ENCODE assay signal across 8 mouse cellular contexts in genomic region chr17:33954646-33955554, GRCm38 (mm10). TPM values are rescaled to one million over a fixed set of nuclear protein-coding genes. Genes with fewer than 3 reads are reported as not detected.
A peak's percentile ranks its signal among the peaks of the same experiment; 100 is the strongest.
DNase-seq lines count a peak whose midpoint lies in the region; ATAC-seq and TF ChIP-seq lines count a peak whose summit lies in the region.

No protein-coding gene starts in this region.

- H3K36me3 ChIP-seq in heart, postnatal 0 days (replicated peaks; ENCODE audit: control insufficient read depth, insufficient read depth, low read length) = peaks cover 35% of the 10 kb centered on the region
- H3K36me3 ChIP-seq in liver, embryonic 13.5 days = peaks cover 63% of the 10 kb centered on the region

- under 1% methylated on average over 33 of the region's 33 CpGs for WGBS in heart, postnatal 0 days
- under 1% methylated on average over 33 of the region's 33 CpGs for WGBS in liver, embryonic 13.5 days (ENCODE audit: insufficient replicate concordance)

- H3K27ac ChIP-seq in heart, postnatal 0 days (ENCODE audit: low read depth) = peak overlapping the region; percentile 94
- H3K27ac ChIP-seq in liver, embryonic 13.5 days = peak overlapping the region; percentile 92

- peak overlapping the region; percentile 94 for H3K4me2 ChIP-seq in heart, postnatal 0 days (ENCODE audit: low read depth, low read length)
- peak overlapping the region; percentile 96 for H3K4me2 ChIP-seq in liver, embryonic 13.5 days

- no peak; the same call in 1 of the 2 replicates for TF ChIP-seq EP300 in heart, postnatal 0 days (IDR thresholded peaks at IDR 0.05; ENCODE audit: low read depth)

- DNase-seq in cerebellum, adult 9-11 months = peak; percentile 58
- DNase-seq in cerebellum, adult 8-10 months = no peak
- peak; percentile 2 for DNase-seq in ovary, postnatal 36 days (ENCODE audit: low spot score)
- DNase-seq in ovary, postnatal 14 days (ENCODE audit: low spot score) = no peak
- DNase-seq in heart, postnatal 0 days (ENCODE audit: low spot score) = peak; percentile 24
- no peak for DNase-seq in liver, embryonic 13.5 days
- DNase-seq in testis, postnatal 10 days (ENCODE audit: low spot score) = peak; percentile 71
- no peak for DNase-seq in gastrocnemius, postnatal 14 days

- H3K4me1 ChIP-seq in heart, postnatal 0 days (ENCODE audit: control insufficient read depth, insufficient read depth) = peaks cover 37% of the 10 kb centered on the region
- peaks cover 68% of the 10 kb centered on the region for H3K4me1 ChIP-seq in liver, embryonic 13.5 days (replicated peaks)

- H3K9ac ChIP-seq in heart, postnatal 0 days (replicated peaks; ENCODE audit: low read depth, low read length) = peak overlapping the region; percentile 98
- H3K9ac ChIP-seq in liver, embryonic 13.5 days = peak overlapping the region; percentile 97

- peak overlapping the region; percentile 87 for H3K4me3 ChIP-seq in heart, postnatal 0 days (ENCODE audit: low read depth, low read length)
- H3K4me3 ChIP-seq in liver, embryonic 13.5 days (replicated peaks) = peak overlapping the region; percentile 97

- peak; percentile 16 for ATAC-seq in heart, postnatal 0 days (ENCODE audit: insufficient read depth, low read depth)
- ATAC-seq in liver, embryonic 13.5 days (ENCODE audit: low read depth) = no peak

- no peaks in the 10 kb centered on the region for H3K27me3 ChIP-seq in heart, postnatal 0 days (ENCODE audit: control insufficient read depth, insufficient read depth, low read length)
- H3K27me3 ChIP-seq in liver, embryonic 13.5 days = no peaks in the 10 kb centered on the region

- H3K9me3 ChIP-seq in heart, postnatal 0 days (replicated peaks; ENCODE audit: control insufficient read depth, low read length) = no peaks in the 10 kb centered on the region
- H3K9me3 ChIP-seq in liver, embryonic 13.5 days (replicated peaks) = no peaks in the 10 kb centered on the region

- no peak for TF ChIP-seq CTCF in heart, postnatal 0 days (IDR thresholded peaks at IDR 0.05; ENCODE audit: low read depth)

- intact Hi-C loops in gastrocnemius, postnatal 14 days (cut with DNase I; ENCODE audit: low total_unique reads) = loop anchor here (5.0 kb wide), 1 partner anchor 1312 kb away; no protein-coding TSS in a partner anchor

RNA-seq across cellular contexts. Expression of gene Vps52, which starts 0.7 kb away (rescaled TPM):
- 28.2 and 31.8 TPM in 2 replicates for total RNA-seq in heart, postnatal 0 days (2014; rRNA removed; ENCODE audit: low replicate concordance)
- polyA plus RNA-seq in heart, postnatal 0 days (2015; fragmentation: Nextera tagmentation; extraction: Ambion mirVana) = 27.8 TPM in 2 replicates
- polyA plus RNA-seq in liver, embryonic 13.5 days (2015; fragmentation: Nextera tagmentation; extraction: Ambion mirVana) = 27.7 and 30.1 TPM in 2 replicates
- 10 to 100 TPM; 30.5 to 33.1 TPM for total RNA-seq in gastrocnemius, postnatal 14 days (2021)

RNA-seq across cellular contexts. Expression of gene Rps18, which starts 0.9 kb away (rescaled TPM):
- total RNA-seq in heart, postnatal 0 days (2014; rRNA removed; ENCODE audit: low replicate concordance) = 1,548 and 1,735 TPM in 2 replicates
- 845 and 880 TPM in 2 replicates for polyA plus RNA-seq in heart, postnatal 0 days (2015; fragmentation: Nextera tagmentation; extraction: Ambion mirVana)
- 1,343 and 1,499 TPM in 2 replicates for polyA plus RNA-seq in liver, embryonic 13.5 days (2015; fragmentation: Nextera tagmentation; extraction: Ambion mirVana)
- 100 to 1,000 TPM; 464 to 543 TPM for total RNA-seq in gastrocnemius, postnatal 14 days (2021)

RNA-seq across cellular contexts. Expression of gene B3galt4, which starts 3.6 kb away (rescaled TPM):
- total RNA-seq in heart, postnatal 0 days (2014; rRNA removed; ENCODE audit: low replicate concordance) = 0.53 and 0.70 TPM in 2 replicates
- polyA plus RNA-seq in heart, postnatal 0 days (2015; fragmentation: Nextera tagmentation; extraction: Ambion mirVana) = 5.5 and 6.1 TPM in 2 replicates
- 2.3 and 2.5 TPM in 2 replicates for polyA plus RNA-seq in liver, embryonic 13.5 days (2015; fragmentation: Nextera tagmentation; extraction: Ambion mirVana)
- total RNA-seq in gastrocnemius, postnatal 14 days (2021) = 1 to 10 TPM; 2.3 to 2.7 TPM

RNA-seq across cellular contexts. Expression of gene Wdr46, which starts 14.4 kb away (rescaled TPM):
- 6.7 and 10.9 TPM in 2 replicates for total RNA-seq in heart, postnatal 0 days (2014; rRNA removed; ENCODE audit: low replicate concordance)
- polyA plus RNA-seq in heart, postnatal 0 days (2015; fragmentation: Nextera tagmentation; extraction: Ambion mirVana) = 8.9 and 11.1 TPM in 2 replicates
- 30.1 and 34.9 TPM in 2 replicates for polyA plus RNA-seq in liver, embryonic 13.5 days (2015; fragmentation: Nextera tagmentation; extraction: Ambion mirVana)
- total RNA-seq in gastrocnemius, postnatal 14 days (2021) = 10 to 100 TPM; 11.1 to 12.3 TPM

RNA-seq across cellular contexts. Expression of gene Pfdn6, which starts 14.8 kb away (rescaled TPM):
- 28.6 and 77.4 TPM in 2 replicates for total RNA-seq in heart, postnatal 0 days (2014; rRNA removed; ENCODE audit: low replicate concordance)
- 123 and 128 TPM in 2 replicates for polyA plus RNA-seq in heart, postnatal 0 days (2015; fragmentation: Nextera tagmentation; extraction: Ambion mirVana)
- polyA plus RNA-seq in liver, embryonic 13.5 days (2015; fragmentation: Nextera tagmentation; extraction: Ambion mirVana) = 153 and 157 TPM in 2 replicates
- 10 to 100 TPM; 53.6 to 54.9 TPM for total RNA-seq in gastrocnemius, postnatal 14 days (2021)

Comparison
In these comparisons a context has a peak if more than half of its experiments do, and no peak if none do; other contexts are left out.
1. DNase-seq: peak in cerebellum, adult 9-11 months (single experiment), ovary, postnatal 36 days (single experiment), heart, postnatal 0 days (single experiment) and testis, postnatal 10 days (single experiment); none in cerebellum, adult 8-10 months (single experiment), ovary, postnatal 14 days (single experiment), liver, embryonic 13.5 days (single experiment) and gastrocnemius, postnatal 14 days (single experiment).